Mouse (Mus musculus) midbrain, embryonic 16.5 days (tissue): ENCODE measurements around the gene Rcc1. TPM values are rescaled to one million over a fixed set of nuclear protein-coding genes. Genes with fewer than 3 reads are reported as not detected.
"Not testable (repeated sequence)": the region's sequence is repeated elsewhere in the genome, so short reads cannot be mapped to it uniquely, and the experiment has no call there.

Source experiments
- ATAC-seq: fragments of 200-750 bp; cut with Nextera tagmentation; 2 replicates; pipeline ENCODE4 v1.8.0; 2017; ENCODE audit warnings: moderate TSS enrichment
- H3K27ac ChIP-seq: fragments of 300-500 bp; sonication (generic); 2 replicates; pipeline ENCODE4 v1.5.1; 2014; ENCODE audit warnings: mild to moderate bottlenecking, low read length, mixed read lengths
- H3K27me3 ChIP-seq: fragments of 300-500 bp; sonication (generic); 2 replicates; pipeline ENCODE4 v1.6.1; 2014; ENCODE audit warnings: low read depth, low read length, mixed read lengths; ENCODE audit not compliant: control insufficient read depth, insufficient read depth
- H3K36me3 ChIP-seq: fragments of 300-500 bp; sonication (generic); 2 replicates; pipeline ENCODE4 v1.6.1; 2014; ENCODE audit warnings: mild to moderate bottlenecking, low read length, moderate library complexity, mixed read lengths; ENCODE audit not compliant: control insufficient read depth, insufficient read depth
- H3K4me1 ChIP-seq: fragments of 300-500 bp; sonication (generic); 2 replicates; pipeline ENCODE4 v1.6.1; 2014; ENCODE audit warnings: mild to moderate bottlenecking, low read length, mixed read lengths; ENCODE audit not compliant: control insufficient read depth, insufficient read depth
- H3K4me2 ChIP-seq: fragments of 300-500 bp; sonication (generic); 2 replicates; pipeline ENCODE4 v1.6.1; 2014; ENCODE audit warnings: mild to moderate bottlenecking, low read length, mixed read lengths
- H3K4me3 ChIP-seq: fragments of 300-500 bp; sonication (generic); 2 replicates; pipeline ENCODE4 v1.5.1; 2014; ENCODE audit warnings: low read depth, mild to moderate bottlenecking, low read length, moderate library complexity, mixed read lengths
- H3K9ac ChIP-seq: fragments of 300-500 bp; sonication (generic); 2 replicates; pipeline ENCODE4 v1.6.1; 2014; ENCODE audit warnings: low read depth, low read length, mixed read lengths
- H3K9me3 ChIP-seq: fragments of 300-500 bp; sonication (generic); replicated peaks from 2 replicates; pipeline ENCODE4 v1.6.1; 2014; ENCODE audit warnings: mild to moderate bottlenecking, low read length, mixed read lengths; ENCODE audit not compliant: control insufficient read depth, poor library complexity, severe bottlenecking
- WGBS: fragments of 180-500 bp; shearing (Covaris S2); extraction: QIAGEN DNeasy Blood & Tissue Kit; methylation state at CpG from one replicate; pipeline ENCODE4 v1.1.7; 2014; 5-methylcytosine and 5-hydroxymethylcytosine counted together
- polyA plus RNA-seq: library from polyadenylated mRNA; unstranded; fragments of >200 nt; fragmentation: Nextera tagmentation; extraction: Ambion mirVana; gene quantifications from 2 replicates; pipeline ENCODE4 v1.2.1, GENCODE M21; 2015

Rcc1 gene
- polyA plus RNA-seq, 1 experiment from 2014 or later = 29.8 TPM

DNA sequence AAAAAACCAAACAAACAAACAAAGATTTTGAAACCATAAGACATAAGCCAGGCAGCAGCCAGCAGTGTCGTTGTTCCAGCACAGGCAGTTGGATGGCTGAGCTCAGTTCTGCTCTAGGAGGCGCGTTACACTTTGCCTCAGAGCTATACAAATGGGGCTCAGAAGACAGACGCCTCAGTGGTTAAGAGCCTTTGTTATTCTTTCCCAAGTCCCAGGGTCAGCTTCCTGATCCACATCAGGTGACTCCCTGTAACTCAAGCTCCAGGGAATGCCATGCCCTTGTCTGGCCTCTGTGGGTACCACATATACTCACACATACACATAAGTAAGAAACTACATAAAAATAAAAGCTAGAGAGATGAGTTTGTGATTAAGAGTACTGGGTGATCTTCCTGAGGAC, 62.3 kb downstream of the Rcc1 start:
- no peak overlapping the region for H3K9ac ChIP-seq
- ATAC-seq = no peak
- no peak overlapping the region for H3K4me2 ChIP-seq
- no peak overlapping the region for H3K27ac ChIP-seq
- H3K27me3 ChIP-seq = no peaks in the 10 kb centered on the region
- no peaks in the 10 kb centered on the region for H3K4me1 ChIP-seq
- no peak overlapping the region for H3K4me3 ChIP-seq
- 91% methylated on average over 4 of the region's 4 CpGs for WGBS
- peaks cover 24% of the 10 kb centered on the region for H3K36me3 ChIP-seq
- H3K9me3 ChIP-seq = no peaks in the 10 kb centered on the region

DNA sequence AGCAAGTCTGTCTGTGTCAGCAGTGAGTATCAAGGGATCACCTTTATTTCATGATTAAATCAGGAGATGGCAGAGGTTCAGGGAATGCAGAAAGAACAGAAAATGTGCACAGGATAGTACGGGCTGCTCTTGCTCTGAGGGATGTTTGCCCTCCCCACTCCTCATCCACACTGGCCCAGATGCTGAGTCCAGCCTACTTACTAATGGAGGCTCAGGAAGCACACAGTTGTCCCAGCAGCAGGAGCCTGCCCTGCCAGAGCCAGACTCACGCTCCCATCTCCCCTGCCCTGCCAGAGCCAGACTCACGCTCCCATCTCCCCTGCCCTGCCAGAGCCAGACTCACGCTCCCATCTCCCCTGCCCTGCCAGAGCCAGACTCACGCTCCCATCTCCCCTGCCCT, 64.6 kb downstream of the Rcc1 start:
- not testable (repeated sequence) for ATAC-seq, H3K9me3 ChIP-seq, H3K27me3 ChIP-seq, H3K27ac ChIP-seq, H3K4me1 ChIP-seq, H3K4me2 ChIP-seq, H3K4me3 ChIP-seq, H3K9ac ChIP-seq
- WGBS = 90% methylated on average over 3 of the region's 5 CpGs
- peaks cover 38% of the 10 kb centered on the region for H3K36me3 ChIP-seq

Other genes starting within 250 kb of the Rcc1 start
- 0.39 and 0.84 TPM in 2 replicates for gene Oprd1, start 209.1 kb downstream of the Rcc1 start, polyA plus RNA-seq
- 109 and 124 TPM in 2 replicates for gene Ythdf2, start 141.3 kb downstream of the Rcc1 start, polyA plus RNA-seq
- gene Gmeb1, start 92.0 kb downstream of the Rcc1 start, polyA plus RNA-seq = 40.0 and 41.1 TPM in 2 replicates
- 42.8 and 45.2 TPM in 2 replicates for gene Taf12, start 79.2 kb downstream of the Rcc1 start, polyA plus RNA-seq
- 2.1 and 2.9 TPM in 2 replicates for gene Rab42, start 50.2 kb downstream of the Rcc1 start, polyA plus RNA-seq
- gene Trnau1ap, start 24.1 kb downstream of the Rcc1 start, polyA plus RNA-seq = 76.3 and 76.6 TPM in 2 replicates
- gene Phactr4, start 68.9 kb upstream of the Rcc1 start, polyA plus RNA-seq = 7.1 and 8.3 TPM in 2 replicates
- 16.9 and 17.9 TPM in 2 replicates for gene Med18, start 110.3 kb upstream of the Rcc1 start, polyA plus RNA-seq
- 9.2 and 10.0 TPM in 2 replicates for gene Sesn2, start 156.9 kb upstream of the Rcc1 start, polyA plus RNA-seq
- gene Atpif1, start 180.1 kb upstream of the Rcc1 start, polyA plus RNA-seq = 1,190 and 1,253 TPM in 2 replicates
- 138 and 153 TPM in 2 replicates for gene Dnajc8, start 181.9 kb upstream of the Rcc1 start, polyA plus RNA-seq
- 0.36 and 0.54 TPM in 2 replicates for gene Ptafr, start 210.5 kb upstream of the Rcc1 start, polyA plus RNA-seq